Mouse (Mus musculus) stomach, embryonic 15.5 days (tissue): ENCODE measurements at regions not wholly inside any gene's neighbourhood (a gene's known extent, or its start where the extent isn't known, plus 50 kb on each side); places are given as distances from the start of the nearest gene placed in this dataset.
"Not testable (repeated sequence)": the region's sequence is repeated elsewhere in the genome, so short reads cannot be mapped to it uniquely, and the experiment has no call there.

Source experiments
- ATAC-seq: fragments of 200-750 bp; cut with Nextera tagmentation; 2 replicates; pipeline ENCODE4 v1.8.0; 2017; ENCODE audit warnings: low read depth, moderate number of reproducible peaks, moderate TSS enrichment; ENCODE audit not compliant: insufficient read depth, low FRiP score
- H3K27ac ChIP-seq: fragments of 300-500 bp; sonication (generic); 2 replicates; pipeline ENCODE4 v1.5.1; 2015; ENCODE audit warnings: mild to moderate bottlenecking, inconsistent platforms
- H3K27me3 ChIP-seq: fragments of 300-500 bp; sonication (generic); replicated peaks from 2 replicates; pipeline ENCODE4 v1.6.1; 2015; ENCODE audit warnings: inconsistent platforms
- H3K36me3 ChIP-seq: fragments of 300-500 bp; sonication (generic); 2 replicates; pipeline ENCODE4 v1.6.1; 2015; ENCODE audit warnings: inconsistent platforms
- H3K4me1 ChIP-seq: fragments of 300-500 bp; sonication (generic); 2 replicates; pipeline ENCODE4 v1.6.1; 2015; ENCODE audit warnings: inconsistent platforms
- H3K4me2 ChIP-seq: fragments of 300-500 bp; sonication (generic); 2 replicates; pipeline ENCODE4 v1.6.1; 2015; ENCODE audit warnings: mild to moderate bottlenecking, inconsistent platforms
- H3K4me3 ChIP-seq: fragments of 300-500 bp; sonication (generic); replicated peaks from 2 replicates; pipeline ENCODE4 v1.5.1; 2015; ENCODE audit warnings: inconsistent platforms
- H3K9ac ChIP-seq: fragments of 300-500 bp; sonication (generic); 2 replicates; pipeline ENCODE4 v1.6.1; 2015; ENCODE audit warnings: inconsistent platforms
- H3K9me3 ChIP-seq: fragments of 300-500 bp; sonication (generic); 2 replicates; pipeline ENCODE4 v1.6.1; 2016; ENCODE audit warnings: inconsistent platforms
- WGBS: fragments of 180-500 bp; shearing (Covaris S2); methylation state at CpG from one replicate; pipeline ENCODE4 v1.1.7; 2015; 5-methylcytosine and 5-hydroxymethylcytosine counted together

DNA sequence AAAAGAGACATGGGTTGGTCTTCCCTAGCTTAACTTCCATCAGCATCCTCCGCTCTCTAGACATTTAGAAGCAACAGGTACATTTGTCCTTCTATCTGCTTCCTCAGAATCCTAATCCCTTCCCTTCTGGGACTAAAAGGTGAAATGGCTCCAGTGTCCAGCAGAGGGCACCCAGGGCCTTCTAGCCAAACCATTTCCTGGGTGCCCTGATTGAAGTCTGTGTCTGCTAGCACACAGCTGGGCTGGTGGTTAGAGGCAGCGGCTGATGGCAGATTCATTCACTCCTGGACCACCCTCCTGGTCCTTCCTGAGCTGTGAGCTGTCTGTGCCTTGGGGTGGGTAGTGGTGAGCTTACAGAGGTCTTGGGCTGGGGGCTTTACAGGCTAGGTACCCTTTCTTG is 76.5 kb upstream of the Col13a1 start:
- Histone ChIP-seq H3K27ac (no peak overlapping the region), H3K4me1 (peaks cover 8% of the 10 kb centered on the region), H3K9me3 (no peaks in the 10 kb centered on the region), H3K27me3 (no peaks in the 10 kb centered on the region), H3K36me3 (no peaks in the 10 kb centered on the region), H3K9ac (no peak overlapping the region), H3K4me3 (no peak overlapping the region), H3K4me2 (no peak overlapping the region)
- ATAC-seq: no peak
- 52% methylated on average over 2 of the region's 2 CpGs for WGBS

DNA sequence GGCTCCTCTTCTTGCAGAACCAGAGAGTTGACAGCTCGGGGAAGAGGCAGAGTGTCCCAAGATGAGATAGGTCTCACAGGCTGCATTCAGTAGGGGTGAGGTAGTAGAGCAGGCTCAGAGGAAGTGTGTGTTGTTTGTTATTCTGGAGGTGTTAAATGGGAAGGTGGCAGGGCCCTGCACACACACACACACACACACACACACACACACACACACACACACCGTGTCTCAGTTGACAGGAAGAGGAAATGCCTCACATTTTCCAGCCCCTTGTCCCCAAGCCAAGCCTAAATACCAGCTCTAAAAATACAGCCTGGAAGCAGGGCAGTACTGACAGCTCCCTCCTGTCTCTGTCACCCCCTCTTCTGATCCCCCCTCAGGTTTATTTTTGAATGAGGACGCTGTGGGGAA is 70.9 kb upstream of the Col13a1 start:
- ATAC-seq: no peak
- 11% methylated on average over 3 of the region's 3 CpGs for WGBS
- Histone ChIP-seq H3K9me3 (no peaks in the 10 kb centered on the region), H3K36me3 (no peaks in the 10 kb centered on the region), H3K9ac (no peak overlapping the region), H3K27ac (no peak overlapping the region), H3K4me1 (peaks cover 1% of the 10 kb centered on the region; the same call in 1 of the 2 replicates), H3K4me3 (no peak overlapping the region), H3K27me3 (no peaks in the 10 kb centered on the region), H3K4me2 (no peak overlapping the region)

DNA sequence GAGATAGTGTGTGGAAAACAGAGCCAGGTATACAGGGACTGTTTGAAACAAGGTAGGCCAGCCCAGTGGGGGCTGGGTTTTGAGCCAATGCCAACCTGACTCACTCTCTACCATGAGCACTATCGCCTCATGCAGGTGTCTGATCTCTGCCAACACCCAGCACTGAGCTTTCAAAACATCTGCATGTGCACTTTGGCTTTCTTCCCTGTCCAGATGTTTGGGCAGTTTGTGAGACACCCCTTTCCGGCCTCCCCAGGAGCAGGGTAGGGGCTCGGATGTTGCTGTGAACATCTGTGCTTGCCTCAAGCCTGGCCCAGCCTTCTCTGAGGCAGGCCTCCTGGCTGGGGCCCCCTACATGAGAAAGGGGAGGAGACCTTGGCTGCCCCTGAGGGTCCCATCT is 65.5 kb upstream of the Col13a1 start:
- WGBS: 58% methylated on average over 3 of the region's 3 CpGs
- H3K27me3 ChIP-seq: no peaks in the 10 kb centered on the region
- no peak overlapping the region for H3K27ac ChIP-seq
- H3K4me2 ChIP-seq: no peak overlapping the region
- H3K9ac ChIP-seq: no peak overlapping the region
- ATAC-seq: peak; percentile 35; the same call in 1 of the 2 replicates
- no peak overlapping the region for H3K4me3 ChIP-seq
- no peaks in the 10 kb centered on the region for H3K9me3 ChIP-seq
- peaks cover 7% of the 10 kb centered on the region; the same call in 1 of the 2 replicates for H3K4me1 ChIP-seq
- H3K36me3 ChIP-seq: no peaks in the 10 kb centered on the region

DNA sequence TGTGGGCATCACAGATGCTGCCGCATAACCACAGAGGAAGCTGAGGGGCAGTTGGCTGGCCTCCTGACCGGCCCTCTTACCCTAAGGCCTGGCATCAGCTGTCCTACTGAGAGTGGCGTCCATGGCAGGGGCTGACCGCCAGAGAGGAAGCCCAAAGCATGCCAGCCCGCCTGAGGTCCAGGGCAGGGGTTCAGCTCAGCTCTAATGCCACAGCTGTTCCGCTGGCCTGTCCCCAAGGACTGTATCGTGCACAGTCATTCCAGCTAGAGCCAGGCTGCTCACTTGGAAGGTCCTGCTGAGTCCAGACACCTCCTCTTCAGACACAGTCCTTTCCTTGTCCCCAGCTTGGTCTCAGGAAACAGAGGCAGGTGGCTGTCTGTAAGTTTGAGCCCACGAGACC is 61.0 kb upstream of the Col13a1 start:
- no peak overlapping the region for H3K4me2 ChIP-seq
- peaks cover 7% of the 10 kb centered on the region; the same call in 1 of the 2 replicates for H3K4me1 ChIP-seq
- no peak overlapping the region for H3K4me3 ChIP-seq
- ATAC-seq: no peak
- H3K27me3 ChIP-seq: no peaks in the 10 kb centered on the region
- no peak overlapping the region for H3K27ac ChIP-seq
- no peaks in the 10 kb centered on the region for H3K9me3 ChIP-seq
- H3K36me3 ChIP-seq: no peaks in the 10 kb centered on the region
- no peak overlapping the region for H3K9ac ChIP-seq
- 86% methylated on average over 8 of the region's 8 CpGs for WGBS

DNA sequence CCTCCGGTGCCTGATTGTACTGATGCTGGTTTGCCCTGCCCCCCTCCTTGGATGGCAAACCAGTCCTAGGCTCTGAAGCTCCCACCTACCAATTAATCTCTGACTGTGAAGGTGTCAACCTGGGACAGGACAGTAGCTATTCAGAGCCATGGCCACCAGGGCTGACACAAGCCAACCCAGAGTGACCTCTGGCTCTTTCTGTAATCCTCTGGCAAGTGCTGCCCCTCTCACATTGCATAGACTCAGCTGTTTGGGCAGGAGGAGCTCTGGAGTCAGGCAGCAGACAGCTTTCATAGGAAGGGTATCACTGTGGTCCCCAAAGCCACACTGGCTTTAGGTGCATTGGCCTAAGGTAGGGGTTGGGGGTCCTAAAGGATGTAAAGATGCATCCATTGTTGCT is 59.7 kb upstream of the Col13a1 start:
- Histone ChIP-seq H3K9ac (no peak overlapping the region), H3K27me3 (no peaks in the 10 kb centered on the region), H3K27ac (no peak overlapping the region), H3K4me1 (no peaks in the 10 kb centered on the region), H3K4me3 (no peak overlapping the region), H3K36me3 (no peaks in the 10 kb centered on the region), H3K4me2 (no peak overlapping the region), H3K9me3 (no peaks in the 10 kb centered on the region)
- no peak for ATAC-seq
- 79% methylated on average over 1 of the region's 1 CpGs for WGBS

DNA sequence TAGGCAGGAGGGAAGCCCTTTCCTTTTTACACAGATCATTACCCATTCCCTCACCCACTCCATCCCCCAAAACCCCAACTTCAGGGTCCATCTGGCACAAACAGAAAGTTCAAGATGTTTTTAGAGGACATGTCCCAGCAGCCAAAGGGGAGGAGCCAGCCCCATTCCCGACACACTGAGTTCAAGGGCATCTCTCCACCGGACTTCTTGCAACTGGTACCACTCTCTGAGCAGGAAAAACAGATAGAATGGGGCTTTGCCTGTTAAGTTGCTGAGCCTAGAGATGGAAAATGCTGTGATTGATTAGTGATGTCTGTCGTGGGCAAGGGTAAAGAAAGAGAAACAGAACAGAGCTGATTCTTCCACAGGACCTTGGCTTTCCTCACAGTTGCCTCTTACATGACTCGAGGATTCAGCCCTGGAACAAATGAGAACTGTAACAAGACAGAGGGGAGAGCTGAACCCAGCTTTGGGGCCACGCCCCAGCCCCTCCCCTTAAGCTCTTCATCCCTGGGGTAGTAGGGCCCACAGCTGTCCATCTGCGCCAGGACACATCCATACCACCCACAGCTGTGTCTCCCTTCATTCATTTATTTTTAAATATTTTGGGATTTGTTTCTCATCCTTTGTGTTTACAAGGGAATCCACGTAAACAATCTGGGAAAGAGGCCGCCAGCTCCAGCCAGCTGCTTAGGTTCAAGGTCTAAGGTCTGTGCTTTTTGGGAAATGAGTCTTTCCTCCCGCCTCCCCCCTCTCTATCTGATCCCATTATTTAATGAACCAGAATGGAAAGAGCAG is 58.7 kb upstream of the Col13a1 start:
- no peak overlapping the region for H3K4me2 ChIP-seq
- H3K4me3 ChIP-seq: no peak overlapping the region
- no peak overlapping the region for H3K27ac ChIP-seq
- ATAC-seq: peak; percentile 59; the same call in 1 of the 2 replicates
- H3K9me3 ChIP-seq: no peaks in the 10 kb centered on the region
- no peaks in the 10 kb centered on the region for H3K36me3 ChIP-seq
- H3K27me3 ChIP-seq: no peaks in the 10 kb centered on the region
- H3K9ac ChIP-seq: no peak overlapping the region
- WGBS: 60% methylated on average over 9 of the region's 9 CpGs
- no peaks in the 10 kb centered on the region for H3K4me1 ChIP-seq

DNA sequence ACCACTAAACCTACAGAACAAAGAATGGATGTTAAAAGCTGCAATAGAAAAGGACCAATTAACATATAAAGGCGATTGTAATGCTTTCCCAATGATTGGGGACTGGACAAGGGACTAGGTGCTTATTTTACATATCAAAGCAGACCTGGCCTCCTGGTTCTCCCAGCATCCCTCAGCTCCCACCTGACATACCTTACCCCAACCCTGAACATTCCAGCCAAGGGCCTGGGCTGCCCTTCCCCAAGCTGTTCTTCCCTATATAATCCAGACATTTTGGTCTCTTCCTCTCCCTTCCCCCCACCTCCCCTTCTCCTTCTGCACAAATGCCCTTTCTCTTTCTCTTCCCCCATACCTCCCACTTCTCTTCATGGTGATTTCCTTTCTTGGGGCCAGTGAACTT is 57.9 kb upstream of the Col13a1 start:
- no peaks in the 10 kb centered on the region for H3K27me3 ChIP-seq
- no peak overlapping the region for H3K27ac ChIP-seq
- no peaks in the 10 kb centered on the region for H3K4me1 ChIP-seq
- H3K36me3 ChIP-seq: no peaks in the 10 kb centered on the region
- H3K4me3 ChIP-seq: no peak overlapping the region
- WGBS: 56% methylated on average over 1 of the region's 1 CpGs
- no peak overlapping the region for H3K4me2 ChIP-seq
- ATAC-seq: no peak
- no peak overlapping the region for H3K9ac ChIP-seq
- no peaks in the 10 kb centered on the region for H3K9me3 ChIP-seq

DNA sequence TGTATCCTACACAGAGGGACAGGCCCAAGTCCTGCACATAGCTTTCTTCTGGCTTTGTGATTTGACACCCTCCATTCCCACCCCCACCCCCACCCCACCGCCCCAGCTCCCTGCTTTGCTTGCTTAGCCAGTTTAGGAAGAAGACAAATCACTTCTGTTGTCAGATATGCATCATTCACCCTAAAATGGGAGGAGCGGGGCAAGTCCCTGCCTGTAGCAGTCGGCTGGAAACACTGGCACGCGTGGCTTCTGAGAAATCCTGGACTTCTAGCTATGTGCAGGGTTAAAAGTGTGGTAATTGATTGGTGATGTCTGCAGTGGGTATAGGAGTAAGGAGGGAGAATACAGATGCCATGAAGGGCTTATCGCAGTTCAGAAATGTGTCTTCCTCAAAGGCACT is 55.4 kb upstream of the Col13a1 start:
- Histone ChIP-seq H3K4me2 (no peak overlapping the region), H3K4me3 (no peak overlapping the region), H3K9me3 (no peaks in the 10 kb centered on the region), H3K27me3 (no peaks in the 10 kb centered on the region), H3K36me3 (no peaks in the 10 kb centered on the region), H3K27ac (no peak overlapping the region), H3K9ac (no peak overlapping the region), H3K4me1 (no peaks in the 10 kb centered on the region)
- 70% methylated on average over 6 of the region's 6 CpGs for WGBS
- no peak for ATAC-seq

DNA sequence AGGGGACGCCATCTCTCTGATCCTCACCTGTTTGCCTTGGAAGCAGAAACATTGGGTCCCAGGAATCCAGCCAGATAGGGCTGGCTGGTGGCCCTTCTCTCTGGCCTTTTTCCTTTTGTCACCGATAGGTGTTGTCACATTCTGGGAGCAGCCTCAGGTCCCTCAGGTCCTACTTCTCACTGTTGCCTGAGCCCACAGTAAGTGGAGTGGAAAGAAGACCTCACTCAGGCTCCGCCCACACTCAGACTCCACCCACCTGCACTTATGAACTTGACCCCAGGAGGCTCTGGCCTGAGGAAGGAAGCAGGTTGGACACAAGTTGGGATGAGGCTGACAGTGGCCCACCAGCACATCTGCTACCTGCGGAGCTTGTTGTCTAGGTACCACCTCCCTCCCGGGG is 54.8 kb upstream of the Col13a1 start:
- no peak overlapping the region for H3K4me2 ChIP-seq
- whole genome bisulfite sequencing: 78% methylated on average over 5 of the region's 5 CpGs
- no peaks in the 10 kb centered on the region for H3K9me3 ChIP-seq
- ATAC-seq: 0 out of 2 replicates have a peak, but pooled peaks have one; percentile 18
- no peak overlapping the region for H3K9ac ChIP-seq
- H3K36me3 ChIP-seq: no peaks in the 10 kb centered on the region
- no peak overlapping the region for H3K27ac ChIP-seq
- no peaks in the 10 kb centered on the region for H3K4me1 ChIP-seq
- no peaks in the 10 kb centered on the region for H3K27me3 ChIP-seq
- no peak overlapping the region for H3K4me3 ChIP-seq

DNA sequence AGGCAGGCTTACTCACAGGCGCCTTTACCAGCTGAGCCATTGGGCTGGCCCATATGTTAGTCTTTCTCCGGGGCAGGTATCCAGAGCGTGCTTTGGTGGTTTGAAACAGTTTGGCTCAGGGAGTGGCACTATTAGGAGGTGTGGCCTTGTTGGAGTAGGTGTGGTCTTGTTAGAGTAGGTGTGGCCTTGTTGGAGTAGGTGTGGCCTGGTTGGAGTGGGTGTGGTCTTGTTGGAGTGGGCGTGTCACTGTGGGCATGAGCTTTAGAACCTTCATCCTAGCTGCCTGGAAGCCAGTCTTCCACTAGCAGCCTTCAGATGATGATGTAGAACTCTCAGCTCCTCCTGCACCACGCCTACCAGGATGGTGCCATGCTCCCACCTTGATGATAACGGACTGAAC is 53.1 kb upstream of the Col13a1 start:
- not testable (repeated sequence) for H3K4me2 ChIP-seq, H3K9ac ChIP-seq, H3K36me3 ChIP-seq, H3K27ac ChIP-seq, H3K27me3 ChIP-seq, H3K4me1 ChIP-seq, H3K9me3 ChIP-seq, ATAC-seq, H3K4me3 ChIP-seq
- WGBS: 82% methylated on average over 6 of the region's 6 CpGs

DNA sequence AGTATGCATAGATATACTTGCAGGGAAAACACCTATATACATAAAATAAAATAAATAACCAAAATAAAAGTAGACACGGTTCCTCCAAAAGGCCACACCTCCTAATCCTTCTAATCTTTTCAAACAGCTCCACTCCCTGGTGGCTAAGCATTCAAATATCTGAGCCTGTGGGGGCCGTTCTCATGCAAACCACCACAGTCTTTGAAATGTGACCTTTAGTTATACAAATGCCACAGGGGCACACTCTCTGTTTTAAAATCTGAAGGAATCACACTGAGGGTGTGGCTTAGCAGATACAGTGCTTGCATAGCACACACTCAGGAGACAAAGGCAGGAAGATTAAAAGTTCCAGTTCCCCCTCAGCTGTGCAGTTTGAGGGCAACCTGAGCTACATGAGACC is 50.4 kb upstream of the Col13a1 start:
- H3K9ac ChIP-seq: no peak overlapping the region
- no peak overlapping the region for H3K27ac ChIP-seq
- H3K4me3 ChIP-seq: no peak overlapping the region
- WGBS: 78% methylated on average over 2 of the region's 2 CpGs
- H3K36me3 ChIP-seq: no peaks in the 10 kb centered on the region
- no peaks in the 10 kb centered on the region; the same call in 1 of the 2 replicates for H3K27me3 ChIP-seq
- ATAC-seq: no peak
- no peaks in the 10 kb centered on the region for H3K9me3 ChIP-seq
- no peak overlapping the region for H3K4me2 ChIP-seq
- H3K4me1 ChIP-seq: 0 out of 2 replicates have a peak, but pooled peaks cover 2% of the 10 kb centered on the region
